Mouse (Mus musculus) left cerebral cortex, postnatal 4 days (tissue): ENCODE results near the gene Trdmt1. TPM values are rescaled to one million over a fixed set of nuclear protein-coding genes. Genes with fewer than 3 reads are reported as not detected.
"Not testable (repeated sequence)": the region's sequence is repeated elsewhere in the genome, so short reads cannot be mapped to it uniquely, and the experiment has no call there.

Experiments used
- DNase-seq: peaks from one replicate; pipeline ENCODE4 v3.0.0-alpha.2; 2022
- intact Hi-C: fragments of 180-260 bp; cut with DNase I; formaldehyde crosslinking; loops from one replicate; pipeline ENCODE4 v1.15.1; 2025
- total RNA-seq, 2 experiments: library from RNA; stranded (reverse); gene quantifications; 2 replicates each; pipeline ENCODE4 v1.2.3; 2021

Trdmt1 gene
- total RNA-seq: 1 to 10 TPM; 5.2 to 7.2 TPM

GRCm38 (mm10) chr2:13544193-13544824, at the start of gene Trdmt1:
TSS of gene Trdmt1 (minus strand) at chr2:13544668.
- DNase-seq: peak; percentile 83
- intact Hi-C loops: no loop called here

GRCm38 (mm10) chr2:13593328-13593727, 48.9 kb upstream of the Trdmt1 start:
- DNase-seq: no peak
- intact Hi-C loops: no loop called here

GRCm38 (mm10) chr2:13583746-13584145, 39.3 kb upstream of the Trdmt1 start:
- intact Hi-C loops, DNase-seq: not testable (repeated sequence)

- intact Hi-C loops: no loop called here
- no peak for DNase-seq
Measured at GRCm38 (mm10) chr2:13582184-13582583, 37.7 kb upstream of the Trdmt1 start.

GRCm38 (mm10) chr2:13579991-13580390, 35.5 kb upstream of the Trdmt1 start:
- intact Hi-C loops: loop anchor here (5.0 kb wide), 1 partner anchor 288 kb away; no protein-coding TSS in a partner anchor
- DNase-seq: peak; percentile 29

- DNase-seq: no peak
- intact Hi-C loops: loop anchor here (5.0 kb wide), 1 partner anchor 287 kb away; no protein-coding TSS in a partner anchor
Measured at GRCm38 (mm10) chr2:13579315-13579714, 34.8 kb upstream of the Trdmt1 start.

- intact Hi-C loops: loop anchor here (5.0 kb wide), 1 partner anchor 286 kb away; no protein-coding TSS in a partner anchor
- peak; percentile 27 for DNase-seq
Measured at GRCm38 (mm10) chr2:13578473-13579152, 34.1 kb upstream of the Trdmt1 start.

- no peak for DNase-seq
- intact Hi-C loops: loop anchor here (5.0 kb wide), 1 partner anchor 285 kb away; no protein-coding TSS in a partner anchor
Measured at GRCm38 (mm10) chr2:13577399-13577798, 32.9 kb upstream of the Trdmt1 start.

- intact Hi-C loops: loop anchor here (5.0 kb wide), 1 partner anchor 284 kb away; no protein-coding TSS in a partner anchor
- DNase-seq: no peak
Measured at GRCm38 (mm10) chr2:13575926-13576325, 31.5 kb upstream of the Trdmt1 start.

- DNase-seq: peak; percentile 81
Measured at GRCm38 (mm10) chr2:13575287-13575801, 30.9 kb upstream of the Trdmt1 start.

GRCm38 (mm10) chr2:13574801-13575150, 30.3 kb upstream of the Trdmt1 start:
- peak; percentile 21 for DNase-seq
- intact Hi-C loops: loop anchor here (5.0 kb wide), 1 partner anchor 282 kb away; no protein-coding TSS in a partner anchor

More at GRCm38 (mm10) chr2:13575287-13575801, 30.9 kb upstream of the Trdmt1 start:
- intact Hi-C loops: loop anchor here (5.0 kb wide), 1 partner anchor 283 kb away; no protein-coding TSS in a partner anchor

GRCm38 (mm10) chr2:13574066-13574800, 29.8 kb upstream of the Trdmt1 start:
- intact Hi-C loops: no loop called here
- peak; percentile 90 for DNase-seq

- peak; percentile 94 for DNase-seq
- intact Hi-C loops: no loop called here
Measured at GRCm38 (mm10) chr2:13573408-13574065, 29.1 kb upstream of the Trdmt1 start, which contains the start of gene Vim. TSS of gene Vim (plus strand) at chr2:13573927.

GRCm38 (mm10) chr2:13572647-13573407, 28.4 kb upstream of the Trdmt1 start:
- no peak for DNase-seq
- intact Hi-C loops: no loop called here

- intact Hi-C loops: no loop called here
- no peak for DNase-seq
Measured at GRCm38 (mm10) chr2:13572101-13572553, 27.7 kb upstream of the Trdmt1 start.

GRCm38 (mm10) chr2:13570122-13570521, 25.7 kb upstream of the Trdmt1 start:
- intact Hi-C loops: no loop called here

GRCm38 (mm10) chr2:13560396-13560795, 15.9 kb upstream of the Trdmt1 start:
- DNase-seq: no peak
- intact Hi-C loops: no loop called here

More at GRCm38 (mm10) chr2:13570122-13570521, 25.7 kb upstream of the Trdmt1 start:
- DNase-seq: no peak

GRCm38 (mm10) chr2:13559729-13560128, 15.3 kb upstream of the Trdmt1 start:
- intact Hi-C loops: no loop called here
- no peak for DNase-seq

GRCm38 (mm10) chr2:13559303-13559702, 14.8 kb upstream of the Trdmt1 start:
- intact Hi-C loops: no loop called here

More at GRCm38 (mm10) chr2:13559303-13559702, 14.8 kb upstream of the Trdmt1 start:
- DNase-seq: no peak
